Mouse (Mus musculus) heart, embryonic 13.5 days (tissue): ENCODE data around the gene Grm3. TPM values are rescaled to one million over a fixed set of nuclear protein-coding genes. Genes with fewer than 3 reads are reported as not detected.

Source experiments
- ATAC-seq: fragments of 200-750 bp; cut with Nextera tagmentation; 2 replicates; pipeline ENCODE4 v1.8.0; 2017; ENCODE audit warnings: moderate TSS enrichment; ENCODE audit not compliant: insufficient number of reproducible peaks, low FRiP score, low TSS enrichment; ENCODE audit errors: extremely low read depth
- H3K27ac ChIP-seq: fragments of 300-500 bp; sonication (generic); replicated peaks from 2 replicates; pipeline ENCODE4 v1.5.1; 2015; ENCODE audit warnings: moderate library complexity, mild to moderate bottlenecking, inconsistent platforms
- H3K27me3 ChIP-seq: fragments of 300-500 bp; sonication (generic); replicated peaks from 2 replicates; pipeline ENCODE4 v1.6.1; 2015; ENCODE audit warnings: mild to moderate bottlenecking, inconsistent platforms
- H3K36me3 ChIP-seq: fragments of 300-500 bp; sonication (generic); 2 replicates; pipeline ENCODE4 v1.6.1; 2015; ENCODE audit warnings: mild to moderate bottlenecking, inconsistent platforms
- H3K4me1 ChIP-seq: fragments of 300-500 bp; sonication (generic); 2 replicates; pipeline ENCODE4 v1.6.1; 2015; ENCODE audit warnings: inconsistent platforms
- H3K4me2 ChIP-seq: fragments of 300-500 bp; sonication (generic); 2 replicates; pipeline ENCODE4 v1.6.1; 2015; ENCODE audit warnings: inconsistent platforms, mild to moderate bottlenecking, moderate library complexity
- H3K4me3 ChIP-seq: fragments of 300-500 bp; sonication (generic); 2 replicates; pipeline ENCODE4 v1.5.1; 2015; ENCODE audit warnings: moderate library complexity, mild to moderate bottlenecking, inconsistent platforms
- H3K9ac ChIP-seq: fragments of 300-500 bp; sonication (generic); 2 replicates; pipeline ENCODE4 v1.6.1; 2015; ENCODE audit warnings: inconsistent platforms, mild to moderate bottlenecking, moderate library complexity
- H3K9me3 ChIP-seq: fragments of 300-500 bp; sonication (generic); 2 replicates; pipeline ENCODE4 v1.6.1; 2016; ENCODE audit warnings: inconsistent platforms
- WGBS: fragments of 180-500 bp; shearing (Covaris S2); methylation state at CpG from one replicate; pipeline ENCODE4 v1.1.7; 2015; ENCODE audit warnings: mixed read lengths; 5-methylcytosine and 5-hydroxymethylcytosine counted together
- polyA plus RNA-seq: library from polyadenylated mRNA; unstranded; fragments of >200 nt; fragmentation: Nextera tagmentation; extraction: Ambion mirVana; gene quantifications from 2 replicates; pipeline ENCODE4 v1.2.1, GENCODE M21; 2015

Gene Grm3
- polyA plus RNA-seq, 1 experiment from 2014 or later: 0.32 TPM

GRCm38 (mm10) chr5:9622264-9623094 lies 102.5 kb downstream of the Grm3 start:
- no peak overlapping the region for H3K4me3 ChIP-seq
- WGBS: 64% methylated on average over 4 of the region's 4 CpGs
- H3K36me3 ChIP-seq: no peaks in the 10 kb centered on the region
- ATAC-seq: no peak
- H3K27me3 ChIP-seq: no peaks in the 10 kb centered on the region
- H3K9me3 ChIP-seq: no peaks in the 10 kb centered on the region
- no peak overlapping the region for H3K4me2 ChIP-seq
- H3K9ac ChIP-seq: no peak overlapping the region
- no peak overlapping the region for H3K27ac ChIP-seq
- 0 out of 2 replicates have a peak, but pooled peaks cover 2% of the 10 kb centered on the region for H3K4me1 ChIP-seq

DNA sequence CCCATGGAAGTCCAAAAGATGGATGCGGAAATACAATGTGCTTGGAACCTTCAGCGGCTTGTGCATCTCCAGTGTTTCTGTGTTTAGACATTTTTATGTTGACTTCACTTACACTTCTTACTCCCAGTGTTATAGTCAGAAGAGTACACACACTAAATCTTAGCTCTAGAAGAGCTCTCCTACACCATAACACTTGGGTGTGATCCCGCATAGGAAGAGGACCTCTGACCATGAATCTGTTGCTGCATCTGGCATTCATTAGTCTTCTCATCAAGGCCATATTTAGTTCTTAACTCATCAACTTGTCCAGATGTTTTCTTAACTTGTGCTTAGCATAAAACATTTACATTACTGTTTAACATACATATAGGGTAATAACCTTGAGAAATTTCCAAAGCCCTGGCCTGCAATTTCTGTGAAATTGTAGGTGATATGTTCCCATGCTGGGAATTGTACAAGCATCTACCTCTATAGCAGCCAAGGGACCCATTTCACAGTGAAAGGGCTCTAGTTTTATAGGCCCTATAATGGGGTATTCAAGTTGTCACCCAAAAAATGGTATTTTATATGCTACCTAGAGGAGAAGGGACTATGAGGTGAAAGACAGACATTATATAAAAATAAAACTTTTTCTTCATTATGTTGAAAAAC lies 103.4 kb downstream of the Grm3 start:
- no peak for ATAC-seq
- Histone ChIP-seq H3K4me3 (no peak overlapping the region), H3K36me3 (no peaks in the 10 kb centered on the region), H3K27ac (no peak overlapping the region), H3K9ac (no peak overlapping the region), H3K4me1 (no peaks in the 10 kb centered on the region), H3K9me3 (no peaks in the 10 kb centered on the region), H3K27me3 (no peaks in the 10 kb centered on the region), H3K4me2 (no peak overlapping the region)
- 91% methylated on average over 3 of the region's 3 CpGs for WGBS

- WGBS: 61% methylated on average over 2 of the region's 2 CpGs
- ATAC-seq: no peak
- Histone ChIP-seq H3K4me2 (no peak overlapping the region), H3K4me3 (no peak overlapping the region), H3K9me3 (no peaks in the 10 kb centered on the region), H3K36me3 (no peaks in the 10 kb centered on the region), H3K4me1 (no peaks in the 10 kb centered on the region), H3K27ac (no peak overlapping the region), H3K27me3 (no peaks in the 10 kb centered on the region), H3K9ac (no peak overlapping the region)
These were observed 145.9 kb downstream of the Grm3 start for GRCm38 (mm10) chr5:9579021-9579420.

GRCm38 (mm10) chr5:9578571-9578970 lies 146.4 kb downstream of the Grm3 start:
- Histone ChIP-seq H3K27me3 (no peaks in the 10 kb centered on the region), H3K27ac (no peak overlapping the region), H3K36me3 (no peaks in the 10 kb centered on the region), H3K9ac (no peak overlapping the region), H3K4me2 (no peak overlapping the region), H3K9me3 (no peaks in the 10 kb centered on the region), H3K4me1 (no peaks in the 10 kb centered on the region), H3K4me3 (no peak overlapping the region)
- no peak for ATAC-seq
- WGBS: 65% methylated on average over 2 of the region's 2 CpGs

DNA sequence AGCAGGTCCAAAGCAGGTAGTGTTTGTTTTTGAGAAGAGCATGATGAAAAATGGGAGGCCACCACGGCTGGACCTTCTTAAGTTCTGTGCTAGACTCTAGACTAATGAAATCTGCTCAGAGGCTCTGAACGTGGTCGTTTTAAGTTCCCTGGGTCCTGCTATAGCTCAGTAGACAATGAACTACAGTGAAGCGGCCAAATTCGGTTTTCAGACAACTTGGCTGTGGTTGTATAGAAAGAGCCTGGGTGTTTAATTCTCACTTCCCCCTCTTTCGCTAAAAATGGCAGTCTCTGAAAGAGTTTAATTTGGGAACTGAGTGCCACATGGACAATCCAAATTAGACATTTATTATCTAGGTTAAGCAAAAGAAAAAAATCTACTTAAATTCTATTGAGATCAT lies 154.0 kb downstream of the Grm3 start:
- no peak overlapping the region for H3K4me2 ChIP-seq
- no peak for ATAC-seq
- H3K4me1 ChIP-seq: no peaks in the 10 kb centered on the region
- H3K9ac ChIP-seq: no peak overlapping the region
- 82% methylated on average over 6 of the region's 6 CpGs for WGBS
- H3K4me3 ChIP-seq: no peak overlapping the region
- H3K36me3 ChIP-seq: no peaks in the 10 kb centered on the region
- H3K9me3 ChIP-seq: no peaks in the 10 kb centered on the region
- H3K27ac ChIP-seq: no peak overlapping the region
- H3K27me3 ChIP-seq: no peaks in the 10 kb centered on the region

- no peaks in the 10 kb centered on the region for H3K27me3 ChIP-seq
- no peaks in the 10 kb centered on the region for H3K36me3 ChIP-seq
- H3K27ac ChIP-seq: no peak overlapping the region
- WGBS: 48% methylated on average over 3 of the region's 3 CpGs
- no peaks in the 10 kb centered on the region for H3K4me1 ChIP-seq
- no peak overlapping the region for H3K4me2 ChIP-seq
- H3K4me3 ChIP-seq: no peak overlapping the region
- no peak overlapping the region for H3K9ac ChIP-seq
- H3K9me3 ChIP-seq: no peaks in the 10 kb centered on the region
- no peak for ATAC-seq
These were observed 167.3 kb downstream of the Grm3 start for GRCm38 (mm10) chr5:9557706-9558105.

DNA sequence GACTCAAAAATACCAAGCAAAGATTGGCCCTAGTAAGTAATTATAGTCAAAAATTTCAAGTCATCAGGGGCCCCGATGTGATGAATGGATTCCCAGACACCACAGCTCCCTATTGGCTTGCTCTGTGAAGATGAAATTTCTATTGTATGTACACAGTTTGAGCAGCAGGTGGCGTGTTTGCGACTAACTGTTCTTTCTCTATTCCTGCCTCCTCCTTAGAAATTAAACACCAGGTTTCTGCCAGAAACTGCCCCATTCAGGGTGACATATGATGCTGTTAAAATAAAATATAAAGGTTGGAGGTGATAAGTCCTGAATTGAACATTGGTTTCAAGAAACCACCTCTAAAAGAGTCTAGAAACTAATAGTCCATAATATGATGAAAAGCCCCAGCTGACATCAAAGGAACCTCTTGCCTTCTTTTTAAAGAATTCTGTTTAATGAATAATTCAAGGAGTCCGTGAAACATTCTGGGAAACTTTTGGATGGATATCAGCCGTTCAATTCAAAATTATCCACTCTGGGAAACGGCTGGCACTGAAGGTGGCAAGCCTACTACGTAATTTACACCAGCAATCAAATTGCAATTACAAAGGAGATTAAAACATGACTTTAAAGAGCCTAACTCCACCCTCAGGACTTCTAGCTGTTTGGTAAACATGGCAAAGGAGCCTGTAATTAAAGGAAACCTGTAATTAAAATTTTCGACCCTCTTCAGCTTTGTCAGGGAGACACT lies 184.0 kb downstream of the Grm3 start:
- ATAC-seq: no peak
- 41% methylated on average over 8 of the region's 8 CpGs for WGBS
- H3K4me1 ChIP-seq: no peaks in the 10 kb centered on the region

GRCm38 (mm10) chr5:9525507-9525906 lies 199.5 kb downstream of the Grm3 start:
- no peak for ATAC-seq
- no peaks in the 10 kb centered on the region for H3K36me3 ChIP-seq

More for the DNA sequence above, 184.0 kb downstream of the Grm3 start:
- no peak overlapping the region for H3K4me3 ChIP-seq
- H3K4me2 ChIP-seq: no peak overlapping the region
- no peaks in the 10 kb centered on the region for H3K9me3 ChIP-seq
- H3K27me3 ChIP-seq: no peaks in the 10 kb centered on the region
- H3K27ac ChIP-seq: no peak overlapping the region
- H3K36me3 ChIP-seq: no peaks in the 10 kb centered on the region
- H3K9ac ChIP-seq: no peak overlapping the region

GRCm38 (mm10) chr5:9511027-9511426 lies 213.9 kb downstream of the Grm3 start:
- WGBS: 80% methylated on average over 1 of the region's 1 CpGs
- Histone ChIP-seq H3K4me3 (no peak overlapping the region), H3K27me3 (no peaks in the 10 kb centered on the region), H3K9ac (no peak overlapping the region), H3K4me1 (no peaks in the 10 kb centered on the region), H3K4me2 (no peak overlapping the region), H3K9me3 (no peaks in the 10 kb centered on the region), H3K27ac (no peak overlapping the region), H3K36me3 (no peaks in the 10 kb centered on the region)
- no peak for ATAC-seq

More at GRCm38 (mm10) chr5:9525507-9525906, 199.5 kb downstream of the Grm3 start:
- Histone ChIP-seq H3K27ac (no peak overlapping the region), H3K27me3 (no peaks in the 10 kb centered on the region), H3K9me3 (no peaks in the 10 kb centered on the region), H3K4me3 (no peak overlapping the region), H3K4me1 (no peaks in the 10 kb centered on the region), H3K4me2 (no peak overlapping the region), H3K9ac (no peak overlapping the region)
- WGBS: 72% methylated on average over 4 of the region's 4 CpGs

GRCm38 (mm10) chr5:9497235-9497634 lies 227.7 kb downstream of the Grm3 start:
- H3K27me3 ChIP-seq: no peaks in the 10 kb centered on the region
- H3K4me2 ChIP-seq: no peak overlapping the region
- no peak overlapping the region for H3K9ac ChIP-seq
- no peaks in the 10 kb centered on the region for H3K36me3 ChIP-seq
- no peaks in the 10 kb centered on the region for H3K4me1 ChIP-seq
- ATAC-seq: no peak
- H3K4me3 ChIP-seq: no peak overlapping the region
- H3K9me3 ChIP-seq: no peaks in the 10 kb centered on the region
- 69% methylated on average over 4 of the region's 4 CpGs for WGBS
- no peak overlapping the region for H3K27ac ChIP-seq

DNA sequence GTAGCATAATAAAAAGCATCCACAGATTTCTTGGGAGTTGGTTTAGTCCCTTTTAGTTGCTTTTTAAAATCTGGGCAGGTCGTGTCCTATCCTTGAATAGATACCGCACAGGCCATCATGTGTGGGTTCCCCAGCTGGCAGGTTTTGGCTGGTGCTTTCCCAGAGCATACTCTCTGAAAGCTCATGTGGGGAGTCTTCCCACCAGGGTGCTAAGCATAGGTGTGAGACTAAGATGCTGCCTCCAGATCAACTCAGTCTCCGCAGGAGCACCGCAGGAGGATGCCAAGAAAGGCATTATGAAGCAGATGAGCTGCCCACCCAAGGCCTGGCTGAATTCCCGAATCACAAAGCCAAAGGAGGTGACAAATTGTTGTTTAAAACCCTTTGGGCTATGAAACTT lies 229.5 kb downstream of the Grm3 start:
- no peak for ATAC-seq
- no peaks in the 10 kb centered on the region for H3K36me3 ChIP-seq
- WGBS: 13% methylated on average over 5 of the region's 5 CpGs

More for the DNA sequence above, 229.5 kb downstream of the Grm3 start:
- H3K27ac ChIP-seq: no peak overlapping the region
- no peaks in the 10 kb centered on the region for H3K27me3 ChIP-seq
- no peak overlapping the region for H3K4me2 ChIP-seq
- H3K4me3 ChIP-seq: no peak overlapping the region
- no peak overlapping the region for H3K9ac ChIP-seq
- no peaks in the 10 kb centered on the region for H3K9me3 ChIP-seq
- no peaks in the 10 kb centered on the region for H3K4me1 ChIP-seq
